Mouse (Mus musculus) liver, embryonic 12.5 days (tissue): ENCODE data around the gene Shkbp1. TPM values are rescaled to one million over a fixed set of nuclear protein-coding genes. Genes with fewer than 3 reads are reported as not detected.

Experiments used
- ATAC-seq: fragments of 200-750 bp; cut with Nextera tagmentation; 2 replicates; pipeline ENCODE4 v1.8.0; 2017; ENCODE audit warnings: moderate number of reproducible peaks, mild to moderate bottlenecking, moderate library complexity
- H3K27ac ChIP-seq: fragments of 300-500 bp; sonication (generic); 2 replicates; pipeline ENCODE4 v1.5.1; 2016; ENCODE audit warnings: mild to moderate bottlenecking
- H3K27me3 ChIP-seq: fragments of 300-500 bp; sonication (generic); replicated peaks from 2 replicates; pipeline ENCODE4 v1.6.1; 2016; ENCODE audit warnings: mild to moderate bottlenecking, moderate library complexity
- H3K36me3 ChIP-seq: fragments of 300-500 bp; sonication (generic); 2 replicates; pipeline ENCODE4 v1.6.1; 2016; ENCODE audit warnings: mild to moderate bottlenecking, moderate library complexity
- H3K4me1 ChIP-seq: fragments of 300-500 bp; sonication (generic); 2 replicates; pipeline ENCODE4 v1.6.1; 2016
- H3K4me2 ChIP-seq: fragments of 300-500 bp; sonication (generic); 2 replicates; pipeline ENCODE4 v1.6.1; 2016; ENCODE audit warnings: mild to moderate bottlenecking, moderate library complexity
- H3K4me3 ChIP-seq: fragments of 300-500 bp; sonication (generic); 2 replicates; pipeline ENCODE4 v1.5.1; 2016; ENCODE audit warnings: mild to moderate bottlenecking, moderate library complexity
- H3K9ac ChIP-seq: fragments of 300-500 bp; sonication (generic); 2 replicates; pipeline ENCODE4 v1.6.1; 2016; ENCODE audit warnings: mild to moderate bottlenecking, moderate library complexity
- H3K9me3 ChIP-seq: fragments of 300-500 bp; sonication (generic); replicated peaks from 2 replicates; pipeline ENCODE4 v1.6.1; 2016; ENCODE audit warnings: mild to moderate bottlenecking, moderate library complexity
- WGBS: fragments of 180-500 bp; shearing (Covaris S2); methylation state at CpG from one replicate; pipeline ENCODE4 v1.1.7; 2016; ENCODE audit not compliant: insufficient replicate concordance; 5-methylcytosine and 5-hydroxymethylcytosine counted together
- polyA plus RNA-seq: library from polyadenylated mRNA; unstranded; fragments of >200 nt; fragmentation: Nextera tagmentation; extraction: Ambion mirVana; gene quantifications from 2 replicates; pipeline ENCODE4 v1.2.1, GENCODE M21; 2016

The Shkbp1 gene
- polyA plus RNA-seq, 1 experiment from 2014 or later = 32.1 TPM

DNA sequence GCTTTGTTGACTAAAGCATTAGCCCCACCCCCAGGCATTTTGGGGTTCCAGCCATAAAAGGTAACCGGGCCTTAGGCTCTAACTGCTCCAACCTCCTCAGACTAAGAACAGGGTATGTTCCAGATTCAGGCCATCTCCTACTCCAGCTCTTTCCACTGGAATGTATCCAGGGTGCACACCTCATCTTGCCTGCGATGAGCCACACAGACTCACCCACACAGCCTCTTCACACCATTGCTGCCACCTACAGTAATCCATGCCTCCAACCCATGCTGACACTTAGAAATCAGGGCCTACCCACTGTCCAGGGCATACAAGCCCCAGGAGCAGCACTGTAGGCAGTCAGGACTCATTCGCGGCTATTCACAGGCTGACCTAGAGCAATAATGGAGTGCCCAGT, 16.7 kb downstream of the Shkbp1 start:
- Histone ChIP-seq H3K4me2 (no peak overlapping the region), H3K4me1 (peaks cover 25% of the 10 kb centered on the region), H3K27ac (no peak overlapping the region), H3K9ac (no peak overlapping the region), H3K9me3 (no peaks in the 10 kb centered on the region), H3K36me3 (peaks cover 20% of the 10 kb centered on the region), H3K27me3 (peaks cover 65% of the 10 kb centered on the region), H3K4me3 (no peak overlapping the region)
- WGBS = 63% methylated on average over 4 of the region's 4 CpGs
- no peak for ATAC-seq

DNA sequence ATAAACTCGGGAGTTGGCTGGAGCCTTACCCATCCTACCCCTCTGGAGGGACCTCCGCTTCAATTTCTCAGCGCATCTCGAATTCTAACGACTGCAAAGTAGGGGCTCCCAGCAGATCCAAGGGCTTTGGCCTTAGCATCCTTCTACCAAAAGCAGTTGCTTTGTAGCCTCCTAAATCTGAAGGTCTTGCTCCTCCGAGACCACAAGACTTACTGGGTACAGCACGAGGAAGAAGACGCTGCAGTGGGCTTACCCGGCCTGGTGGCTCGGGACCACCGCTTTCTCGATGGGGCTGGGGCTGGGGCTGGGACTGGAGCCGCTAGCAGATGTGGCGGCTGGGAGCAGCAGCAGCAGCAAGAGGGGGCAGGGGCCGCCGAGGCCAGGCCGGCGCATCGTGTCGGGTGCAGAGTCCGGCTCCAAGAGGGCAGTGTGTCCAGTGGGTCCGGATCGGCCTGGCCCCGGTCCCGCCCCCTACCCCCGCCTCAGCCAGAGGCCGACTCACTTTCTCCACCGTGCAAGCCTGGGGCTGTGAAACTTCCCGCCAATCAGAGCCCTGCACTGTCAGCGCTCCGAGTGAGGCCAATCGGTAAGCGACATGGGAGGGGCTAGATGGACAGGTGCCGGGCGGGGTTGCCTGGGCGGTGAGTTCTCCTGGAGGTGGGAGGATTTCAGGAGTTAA, 18.5 kb downstream of the Shkbp1 start, which contains the start of gene Ltbp4:
Ltbp4 (minus strand) TSS at position 518 of the 679 bp plus-strand sequence.
- WGBS = 2% methylated on average over 36 of the region's 36 CpGs
- peak; percentile 71 for ATAC-seq
- peaks cover 83% of the 10 kb centered on the region for H3K27me3 ChIP-seq
- H3K9ac ChIP-seq = no peak within 1 kb of the TSS
- peaks cover 6% of the 10 kb centered on the region for H3K36me3 ChIP-seq
- H3K27ac ChIP-seq = no peak within 1 kb of the TSS
- H3K4me2 ChIP-seq = peak within 1 kb of the TSS; percentile 51
- H3K4me3 ChIP-seq = peak within 1 kb of the TSS; percentile 33
- peaks cover 41% of the 10 kb centered on the region for H3K4me1 ChIP-seq
- no peaks in the 10 kb centered on the region for H3K9me3 ChIP-seq

DNA sequence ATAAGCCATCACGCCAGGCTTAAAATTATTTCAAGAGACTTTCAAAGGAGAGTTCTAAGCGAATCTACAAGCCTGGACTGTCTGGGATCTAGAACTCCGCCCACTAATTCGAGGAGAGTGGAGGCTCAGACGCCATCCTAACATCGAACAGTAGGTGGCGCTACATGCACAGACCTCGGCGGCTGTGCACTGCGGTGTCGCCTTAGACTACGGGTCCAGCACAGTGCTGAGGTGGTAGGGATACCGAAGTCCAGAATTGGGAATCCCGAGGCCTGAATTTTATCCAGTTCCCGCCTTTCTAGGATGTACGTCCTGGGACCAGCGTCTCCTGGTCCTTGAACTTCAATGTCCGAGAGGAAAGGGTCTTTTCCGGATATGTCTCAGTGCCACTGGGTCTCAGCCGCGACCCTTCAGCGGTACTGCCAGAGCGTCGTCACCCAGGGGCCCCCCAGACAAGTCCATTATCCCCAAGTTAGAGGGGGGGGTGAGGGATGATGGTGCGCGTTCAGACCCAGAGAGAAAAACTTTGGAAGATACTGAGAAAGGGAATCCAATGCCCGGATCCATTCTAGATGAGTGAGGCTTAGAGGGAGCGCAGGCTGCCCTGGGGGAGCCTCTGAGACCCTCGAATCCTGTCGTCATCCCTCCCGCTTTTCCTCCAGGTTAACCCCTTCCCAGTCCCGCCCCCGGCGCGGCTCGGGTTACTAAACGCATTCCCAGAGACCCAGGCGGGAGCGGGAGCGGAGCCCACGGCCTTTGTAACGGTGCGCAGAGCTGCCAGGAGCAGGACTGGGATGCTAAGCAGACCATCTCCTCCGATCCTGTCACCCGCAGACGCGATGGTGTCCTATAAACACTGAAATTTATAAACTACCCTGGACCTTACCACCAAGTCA, 19.6 kb downstream of the Shkbp1 start:
- Histone ChIP-seq H3K9ac (no peak overlapping the region), H3K4me2 (peak overlapping the region; percentile 51), H3K36me3 (no peaks in the 10 kb centered on the region), H3K27ac (no peak overlapping the region), H3K4me1 (peaks cover 52% of the 10 kb centered on the region), H3K4me3 (peak overlapping the region; percentile 6), H3K9me3 (no peaks in the 10 kb centered on the region), H3K27me3 (peaks cover 94% of the 10 kb centered on the region)
- peak; percentile 65 for ATAC-seq
- WGBS = 3% methylated on average over 47 of the region's 47 CpGs

DNA sequence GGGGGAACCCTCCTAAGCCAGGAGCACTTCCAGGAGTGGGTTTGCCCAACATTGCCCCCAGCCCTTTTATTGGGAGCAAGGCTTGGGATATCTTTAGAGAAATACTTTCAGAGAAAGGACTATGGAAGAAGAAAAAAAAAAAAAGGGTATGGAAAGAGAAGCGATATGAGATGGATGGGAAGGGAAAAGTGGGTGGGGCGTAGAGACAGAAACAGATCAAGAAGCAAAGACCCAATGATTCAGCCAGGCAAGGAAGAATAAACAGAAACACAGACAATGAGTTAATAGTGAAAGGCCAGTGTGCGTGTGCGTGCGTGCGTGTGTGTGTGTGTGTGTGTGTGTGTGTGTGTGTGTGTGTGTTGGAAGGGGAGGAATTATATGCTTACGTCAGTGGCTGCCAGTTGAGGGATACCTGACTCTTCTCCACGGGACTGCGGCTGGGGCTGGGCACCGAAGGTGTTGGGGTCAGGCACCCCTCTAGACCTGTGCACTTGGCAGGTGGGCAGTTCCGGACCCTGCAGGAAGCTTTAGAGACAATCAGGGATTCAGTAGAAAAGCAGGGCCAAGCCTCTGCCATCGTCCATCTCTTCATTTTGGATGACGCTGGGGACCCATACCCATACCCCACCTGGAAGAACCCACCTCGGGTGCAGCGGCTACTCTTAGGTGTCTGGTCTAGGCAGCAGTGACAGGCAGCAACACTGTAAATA, 20.7 kb downstream of the Shkbp1 start:
- H3K27me3 ChIP-seq = peaks cover 99% of the 10 kb centered on the region
- H3K9ac ChIP-seq = no peak overlapping the region
- no peaks in the 10 kb centered on the region for H3K9me3 ChIP-seq
- peaks cover 62% of the 10 kb centered on the region for H3K4me1 ChIP-seq
- no peak for ATAC-seq
- WGBS = 45% methylated on average over 15 of the region's 15 CpGs
- no peak overlapping the region for H3K27ac ChIP-seq
- no peak overlapping the region for H3K4me3 ChIP-seq
- H3K36me3 ChIP-seq = no peaks in the 10 kb centered on the region
- H3K4me2 ChIP-seq = no peak overlapping the region

DNA sequence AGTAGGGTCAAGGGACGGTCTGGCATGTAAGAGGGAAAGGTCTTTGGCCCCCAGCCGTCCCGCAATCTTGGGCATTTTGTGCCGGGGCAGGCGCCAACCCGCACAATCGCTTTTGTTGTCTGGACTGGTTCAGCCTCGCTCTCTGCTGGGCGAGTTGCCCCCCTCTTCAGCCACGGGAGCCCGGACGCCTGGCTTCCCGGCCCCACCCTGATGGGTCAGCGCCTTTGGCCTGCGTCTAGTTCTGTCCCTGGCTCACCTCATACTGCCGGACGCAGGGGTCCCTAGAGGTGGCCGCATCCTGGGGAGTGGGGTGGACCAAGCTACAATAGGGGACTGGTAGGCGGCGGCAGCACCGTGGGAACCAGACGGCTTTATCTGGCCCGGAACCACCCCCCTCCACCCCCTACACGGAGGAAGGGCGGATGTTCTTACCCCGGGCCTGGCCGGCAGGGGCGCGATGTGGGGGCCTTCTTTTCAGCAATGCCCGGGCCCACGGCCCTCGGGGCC, 21.4 kb downstream of the Shkbp1 start:
- no peak overlapping the region for H3K27ac ChIP-seq
- peaks cover 100% of the 10 kb centered on the region for H3K27me3 ChIP-seq
- ATAC-seq = no peak
- no peaks in the 10 kb centered on the region for H3K9me3 ChIP-seq
- H3K36me3 ChIP-seq = no peaks in the 10 kb centered on the region
- H3K4me2 ChIP-seq = peak overlapping the region; percentile 27; the same call in 1 of the 2 replicates
- H3K4me1 ChIP-seq = peaks cover 69% of the 10 kb centered on the region
- H3K9ac ChIP-seq = no peak overlapping the region
- WGBS = 3% methylated on average over 32 of the region's 32 CpGs
- no peak overlapping the region for H3K4me3 ChIP-seq

- Histone ChIP-seq H3K4me2 (peak overlapping the region; percentile 66), H3K9ac (peak overlapping the region; percentile 14; the same call in 1 of the 2 replicates), H3K4me1 (peaks cover 73% of the 10 kb centered on the region), H3K27ac (no peak overlapping the region), H3K9me3 (no peaks in the 10 kb centered on the region), H3K36me3 (no peaks in the 10 kb centered on the region), H3K27me3 (peaks cover 100% of the 10 kb centered on the region), H3K4me3 (peak overlapping the region; percentile 41)
- 4% methylated on average over 38 of the region's 77 CpGs for WGBS
- no peak for ATAC-seq
Observed at GRCm38 (mm10) chr7:27333316-27333941, 22.4 kb downstream of the Shkbp1 start.

- 4% methylated on average over 30 of the region's 39 CpGs for WGBS
- Histone ChIP-seq H3K4me3 (peak overlapping the region; percentile 41), H3K9ac (no peak overlapping the region), H3K27me3 (peaks cover 100% of the 10 kb centered on the region), H3K27ac (no peak overlapping the region), H3K4me2 (peak overlapping the region; percentile 66), H3K9me3 (no peaks in the 10 kb centered on the region), H3K4me1 (peaks cover 68% of the 10 kb centered on the region), H3K36me3 (no peaks in the 10 kb centered on the region)
- peak; percentile 16; the same call in 1 of the 2 replicates for ATAC-seq
Observed at GRCm38 (mm10) chr7:27332353-27333199, 23.2 kb downstream of the Shkbp1 start.

DNA sequence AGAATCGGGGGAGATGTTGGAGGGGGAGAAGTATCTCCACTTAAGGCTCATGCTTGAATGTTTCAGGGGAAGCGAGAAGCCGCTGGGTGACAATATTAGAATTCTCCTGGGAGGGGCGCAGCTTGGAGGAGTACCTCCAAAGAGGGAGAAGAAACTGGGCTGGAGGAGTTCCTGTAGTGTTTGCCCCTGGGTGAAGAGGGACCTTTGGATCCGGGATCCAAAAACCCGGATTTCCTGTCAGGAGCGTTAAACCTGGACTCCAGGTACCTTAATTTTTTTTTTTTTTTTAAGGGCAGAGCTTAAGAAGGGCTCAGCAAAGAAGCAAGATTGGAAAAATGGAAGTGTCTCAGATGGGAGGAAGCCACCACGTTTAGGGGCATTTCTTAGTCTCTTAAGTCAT, 24.0 kb downstream of the Shkbp1 start:
- Histone ChIP-seq H3K4me2 (peak overlapping the region; percentile 75), H3K27ac (no peak overlapping the region), H3K4me3 (peak overlapping the region; percentile 55), H3K9me3 (no peaks in the 10 kb centered on the region), H3K9ac (no peak overlapping the region), H3K36me3 (no peaks in the 10 kb centered on the region), H3K27me3 (peaks cover 100% of the 10 kb centered on the region), H3K4me1 (peaks cover 62% of the 10 kb centered on the region)
- WGBS = 4% methylated on average over 8 of the region's 8 CpGs
- no peak for ATAC-seq

GRCm38 (mm10) chr7:27331541-27331851, 24.3 kb downstream of the Shkbp1 start:
- Histone ChIP-seq H3K9ac (no peak overlapping the region), H3K4me1 (peaks cover 62% of the 10 kb centered on the region), H3K27ac (no peak overlapping the region), H3K27me3 (peaks cover 100% of the 10 kb centered on the region), H3K4me2 (peak overlapping the region; percentile 75), H3K36me3 (no peaks in the 10 kb centered on the region), H3K9me3 (no peaks in the 10 kb centered on the region), H3K4me3 (peak overlapping the region; percentile 55)
- 4% methylated on average over 8 of the region's 8 CpGs for WGBS
- ATAC-seq = no peak

GRCm38 (mm10) chr7:27330709-27331540, 24.9 kb downstream of the Shkbp1 start:
- peak overlapping the region; percentile 55 for H3K4me3 ChIP-seq
- 0 out of 2 replicates have a peak overlapping the region, but pooled peaks have one; percentile 24 for H3K9ac ChIP-seq
- no peak overlapping the region for H3K27ac ChIP-seq
- peak; percentile 69 for ATAC-seq
- no peaks in the 10 kb centered on the region for H3K36me3 ChIP-seq
- 2% methylated on average over 39 of the region's 39 CpGs for WGBS
- no peaks in the 10 kb centered on the region for H3K9me3 ChIP-seq
- H3K4me2 ChIP-seq = peak overlapping the region; percentile 75
- H3K27me3 ChIP-seq = peaks cover 100% of the 10 kb centered on the region
- peaks cover 67% of the 10 kb centered on the region for H3K4me1 ChIP-seq
